Mouse (Mus musculus): Measurements from ENCODE around the gene Ltb4r1.

The Ltb4r1 gene

GRCm38 (mm10) chr14:55747051-55747847, 18.5 kb upstream of the Ltb4r1 start:
- no peak for DNase-seq

- DNase-seq = no peak
Measured at GRCm38 (mm10) chr14:55757566-55757965, 8.2 kb upstream of the Ltb4r1 start.

GRCm38 (mm10) chr14:55758363-55758784, 7.4 kb upstream of the Ltb4r1 start, which contains the start of gene Cideb:
TSS of gene Cideb (minus strand) at chr14:55758458.
- peak in 1 of 2 experiments; percentile 37 for DNase-seq

- peak; percentile 81 to 88 for DNase-seq
Measured at GRCm38 (mm10) chr14:55760156-55760555, 5.6 kb upstream of the Ltb4r1 start.

GRCm38 (mm10) chr14:55761163-55761562, 4.6 kb upstream of the Ltb4r1 start, which contains the start of gene Ltb4r2:
TSS of gene Ltb4r2 (plus strand) at chr14:55761428.
- DNase-seq = no peak

- no peak for DNase-seq
Measured at GRCm38 (mm10) chr14:55762001-55762821, 3.6 kb upstream of the Ltb4r1 start.

- peak; percentile 60 to 76 for DNase-seq
Measured at GRCm38 (mm10) chr14:55763166-55763565, 2.6 kb upstream of the Ltb4r1 start.

GRCm38 (mm10) chr14:55767519-55768414, 2.0 kb downstream of the Ltb4r1 start:
- peak; percentile 63 to 70 for DNase-seq

GRCm38 (mm10) chr14:55768555-55768954, 2.8 kb downstream of the Ltb4r1 start:
- DNase-seq = peak in 1 of 2 experiments; percentile 45

- DNase-seq = no peak
Measured at GRCm38 (mm10) chr14:55769087-55769703, 3.4 kb downstream of the Ltb4r1 start.

GRCm38 (mm10) chr14:55776711-55777110, 10.9 kb downstream of the Ltb4r1 start:
- DNase-seq = no peak

GRCm38 (mm10) chr14:55777176-55777575, 11.4 kb downstream of the Ltb4r1 start:
- no peak for DNase-seq

- no peak for DNase-seq
Measured at GRCm38 (mm10) chr14:55777806-55778205, 12.0 kb downstream of the Ltb4r1 start.

GRCm38 (mm10) chr14:55778686-55779085, 12.9 kb downstream of the Ltb4r1 start:
- DNase-seq = no peak

GRCm38 (mm10) chr14:55779656-55780055, 13.9 kb downstream of the Ltb4r1 start:
- DNase-seq = peak in 1 of 2 experiments; percentile 3

- peak in 1 of 2 experiments; percentile 3 for DNase-seq
Measured at GRCm38 (mm10) chr14:55780736-55781135, 15.0 kb downstream of the Ltb4r1 start.

GRCm38 (mm10) chr14:55781310-55781709, 15.5 kb downstream of the Ltb4r1 start:
- peak; percentile 68 to 80 for DNase-seq

- peak in 1 of 2 experiments; percentile 3 for DNase-seq
Measured at GRCm38 (mm10) chr14:55782361-55782960, 16.7 kb downstream of the Ltb4r1 start.

- DNase-seq = peak in 1 of 2 experiments; percentile 22
Measured at GRCm38 (mm10) chr14:55783171-55783957, 17.6 kb downstream of the Ltb4r1 start.

- DNase-seq = peak in 1 of 2 experiments; percentile 62
Measured at GRCm38 (mm10) chr14:55783958-55784235, 18.1 kb downstream of the Ltb4r1 start, which contains the start of gene Adcy4. TSS of gene Adcy4 (minus strand) at chr14:55784095.

- peak in 1 of 2 experiments; percentile 23 for DNase-seq
Measured at GRCm38 (mm10) chr14:55785195-55785594, 19.4 kb downstream of the Ltb4r1 start.

Data from lung, adult 18-20 months (tissue).